Mouse (Mus musculus) neutrophil, adult 5-6 weeks (primary cell): Measurements from ENCODE around the gene Ddb2. TPM values are rescaled to one million over a fixed set of nuclear protein-coding genes. Genes with fewer than 3 reads are reported as not detected.
A peak's percentile ranks its signal among the peaks of the same experiment; 100 is the strongest.

Source experiments
- ATAC-seq: fragments of 151-379, 151-347 bp; 2 replicates; pipeline ENCODE4 v1.8.0; 2017; ENCODE audit warnings: mild to moderate bottlenecking, moderate TSS enrichment; ENCODE audit not compliant: insufficient number of reproducible peaks, poor library complexity, low FRiP score, severe bottlenecking; ENCODE audit errors: extremely low read depth
- total RNA-seq: library from RNA; stranded (forward); fragments of 200-1000 nt; gene quantifications from 2 replicates; pipeline ENCODE4 v1.2.3, GENCODE M21; 2017

The Ddb2 gene
- total RNA-seq, 1 experiment from 2014 or later, result 42.1 TPM

DNA sequence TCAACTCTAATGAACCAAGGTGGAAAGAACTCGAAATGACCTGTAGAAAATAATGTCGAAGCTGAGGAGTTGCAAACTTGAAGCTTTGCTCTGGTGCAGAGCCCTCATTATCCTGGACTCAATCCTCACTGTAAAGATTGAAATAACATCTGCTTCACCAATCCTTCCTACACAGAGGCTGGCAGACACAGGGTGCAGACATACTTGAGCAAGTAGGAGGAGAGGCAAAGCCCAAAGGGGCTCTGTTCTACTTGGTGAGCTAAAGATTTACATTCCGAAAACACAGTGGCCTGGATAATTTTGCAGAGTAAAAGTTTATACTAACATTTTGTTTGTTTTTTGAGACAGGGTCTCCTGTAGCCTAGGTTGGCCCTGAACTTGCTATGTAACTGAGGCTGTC, 37.9 kb downstream of the Ddb2 start:
- ATAC-seq, result no peak

DNA sequence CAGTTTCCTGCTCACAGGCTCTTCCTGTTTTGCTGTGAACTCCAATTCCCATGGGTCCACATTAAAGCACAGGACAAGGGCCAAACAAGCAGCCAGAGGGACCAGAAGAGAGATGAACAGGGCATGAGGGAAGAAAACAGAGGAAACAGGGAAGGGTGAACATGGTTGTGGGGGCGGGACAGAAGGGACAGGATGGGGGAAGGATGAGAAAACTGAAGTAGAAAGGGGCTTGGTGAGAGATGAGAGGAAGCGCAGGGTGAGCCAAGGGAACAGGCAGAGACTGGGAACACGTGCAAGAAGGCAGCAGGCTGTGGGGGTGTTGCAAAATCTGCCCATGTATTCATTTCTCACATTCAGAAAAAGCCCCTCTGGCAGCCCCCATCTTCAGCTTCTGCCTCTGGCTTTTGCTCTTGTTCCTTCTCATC, 40.2 kb downstream of the Ddb2 start:
- ATAC-seq, result no peak

DNA sequence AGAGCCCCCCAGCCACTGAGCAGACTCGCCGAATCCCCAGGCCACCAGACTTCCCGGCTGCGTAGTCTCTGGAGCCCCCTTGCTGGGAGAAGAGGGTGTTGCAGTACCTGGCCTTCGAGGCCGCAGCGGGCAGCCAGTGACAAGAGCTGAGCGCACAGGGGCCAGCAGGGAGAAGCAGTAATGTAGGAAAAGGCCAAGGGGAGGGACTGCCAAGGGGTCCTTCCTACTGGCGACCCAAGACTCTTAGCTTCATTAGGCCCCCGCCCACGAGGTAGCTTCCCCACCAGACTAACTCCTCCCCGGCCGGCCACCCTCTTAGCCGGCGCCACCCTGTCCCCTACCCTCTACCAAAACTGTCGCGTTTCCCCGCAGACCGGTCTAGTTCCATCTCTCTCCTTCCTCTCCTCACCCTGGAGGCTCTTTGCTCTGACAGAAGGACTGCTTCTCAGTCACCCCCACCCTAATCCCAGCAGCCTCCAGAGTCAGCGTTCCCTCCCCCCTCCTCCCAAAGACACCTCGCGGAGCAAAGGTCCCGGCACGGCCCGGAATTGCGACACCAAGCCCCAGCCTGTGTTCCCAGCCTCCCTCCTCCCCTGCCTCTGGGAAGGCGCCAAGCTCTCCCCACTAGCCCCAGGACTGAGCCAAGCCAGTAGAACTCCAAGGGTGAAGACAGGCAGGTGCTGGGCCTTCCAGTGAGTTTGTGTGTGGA, 42.0 kb downstream of the Ddb2 start:
- peak; percentile 83 for ATAC-seq

DNA sequence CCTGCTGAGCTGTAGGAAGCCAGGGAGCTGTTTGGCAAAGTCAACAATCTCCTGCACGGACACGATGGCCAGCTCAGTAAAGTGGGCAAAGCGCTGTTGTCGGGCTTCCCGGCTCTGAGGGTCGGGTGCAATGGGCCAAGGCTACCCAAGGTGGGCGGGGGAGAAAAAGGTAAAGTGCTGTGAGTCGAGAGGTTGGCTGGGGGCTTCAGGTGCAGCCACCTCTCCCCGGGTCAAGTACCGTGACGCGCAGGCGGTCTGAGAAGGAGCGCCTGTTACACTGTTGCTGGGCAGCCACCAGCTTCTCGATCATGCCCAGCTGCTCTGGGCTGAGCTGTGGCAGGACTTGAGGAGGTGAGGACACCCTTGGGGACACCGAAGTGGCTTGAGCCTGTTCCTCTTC, 46.3 kb downstream of the Ddb2 start:
- no peak for ATAC-seq

DNA sequence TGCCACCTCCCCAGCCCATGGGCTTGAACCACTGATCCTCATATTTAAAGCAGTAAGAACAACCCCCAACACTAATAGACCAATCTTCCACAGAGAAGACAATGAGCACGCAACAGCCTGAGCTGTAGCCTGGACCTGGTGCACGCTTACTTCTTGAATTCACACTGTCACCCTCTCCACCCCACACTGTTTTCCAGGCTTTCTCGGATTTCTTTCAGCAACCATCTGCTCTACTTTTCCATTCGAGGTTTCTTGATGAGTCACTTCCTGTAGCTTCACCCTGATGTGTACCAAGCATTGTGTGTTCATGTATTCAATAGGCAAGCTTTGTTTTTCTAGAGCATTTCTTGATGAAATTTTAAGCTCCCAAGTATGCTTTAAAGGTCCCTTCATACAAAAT, 49.4 kb downstream of the Ddb2 start:
- no peak for ATAC-seq

DNA sequence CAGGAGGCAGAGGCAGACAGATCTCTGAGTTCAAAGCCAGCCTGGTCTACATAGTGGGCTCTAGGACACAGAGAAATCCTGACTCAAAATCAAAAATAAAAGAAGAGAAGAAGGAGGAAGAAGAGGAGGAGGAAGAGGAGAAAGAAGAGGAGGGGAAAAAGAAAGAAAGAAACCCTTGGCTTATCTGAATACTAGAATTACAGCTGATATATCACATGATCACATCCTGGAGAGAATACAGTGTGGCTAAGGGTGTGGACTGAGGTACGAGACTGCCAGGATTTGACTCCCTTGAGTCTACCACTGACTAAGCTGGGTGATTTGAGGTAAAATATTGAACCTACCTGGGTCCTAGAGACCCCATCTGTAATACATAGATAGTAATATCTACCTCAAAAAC, 50.6 kb downstream of the Ddb2 start:
- no peak for ATAC-seq

DNA sequence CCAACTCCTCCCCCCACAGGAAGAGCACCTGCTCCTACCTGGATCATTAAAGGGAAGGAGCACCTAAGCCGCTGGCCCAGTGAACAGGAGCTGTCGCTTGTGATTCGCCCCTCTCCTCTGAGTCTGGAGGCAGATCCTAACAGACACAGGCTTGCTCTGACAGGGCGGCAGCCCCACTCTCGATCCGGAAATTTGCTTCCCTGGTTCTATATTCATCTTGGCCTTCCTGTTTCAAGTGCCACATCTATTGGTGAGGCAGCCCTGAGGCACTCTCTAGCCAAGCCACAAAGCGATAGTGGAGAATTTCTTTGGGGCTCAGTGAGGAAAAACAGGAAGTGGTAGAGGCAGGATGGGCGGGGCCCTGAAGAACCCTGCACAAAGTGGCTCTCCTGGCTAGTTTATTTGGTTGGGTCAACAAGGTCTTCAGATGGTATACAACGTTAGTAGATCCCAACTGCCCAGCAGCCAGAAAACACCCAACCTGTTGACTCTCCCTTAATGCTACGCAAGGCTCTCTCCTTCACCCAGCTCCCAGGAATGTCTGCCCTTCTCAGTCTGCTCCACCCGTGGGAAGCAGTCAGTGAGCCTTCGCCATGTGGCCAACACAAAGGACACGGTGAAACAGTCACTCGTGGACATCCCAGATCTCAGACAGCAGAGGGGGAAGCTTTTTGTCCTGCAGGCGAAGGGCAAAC, 52.9 kb downstream of the Ddb2 start, which contains the start of gene Madd:
Gene Madd, minus strand, starts transcription at position 127 of the 695 bp plus-strand sequence.
- ATAC-seq, result peak; percentile 62

DNA sequence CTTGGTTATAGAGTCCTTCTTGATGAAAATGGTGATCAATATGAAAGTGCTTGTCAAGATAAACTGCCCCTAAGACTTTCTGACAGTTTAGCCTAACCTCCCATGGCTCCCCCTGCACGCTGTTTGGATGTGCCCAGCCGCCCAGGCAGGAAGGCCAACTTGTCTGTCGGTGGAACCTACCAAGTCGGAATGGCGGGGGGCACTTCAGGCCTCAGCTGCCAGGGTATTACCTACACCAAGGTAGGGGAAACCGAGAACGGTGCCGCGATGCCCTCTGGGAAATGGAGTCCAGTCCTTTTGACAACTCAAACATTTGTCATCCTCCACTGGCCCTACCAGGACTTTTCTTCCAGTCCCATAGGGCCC, 53.7 kb downstream of the Ddb2 start:
- peak; percentile 90 for ATAC-seq

DNA sequence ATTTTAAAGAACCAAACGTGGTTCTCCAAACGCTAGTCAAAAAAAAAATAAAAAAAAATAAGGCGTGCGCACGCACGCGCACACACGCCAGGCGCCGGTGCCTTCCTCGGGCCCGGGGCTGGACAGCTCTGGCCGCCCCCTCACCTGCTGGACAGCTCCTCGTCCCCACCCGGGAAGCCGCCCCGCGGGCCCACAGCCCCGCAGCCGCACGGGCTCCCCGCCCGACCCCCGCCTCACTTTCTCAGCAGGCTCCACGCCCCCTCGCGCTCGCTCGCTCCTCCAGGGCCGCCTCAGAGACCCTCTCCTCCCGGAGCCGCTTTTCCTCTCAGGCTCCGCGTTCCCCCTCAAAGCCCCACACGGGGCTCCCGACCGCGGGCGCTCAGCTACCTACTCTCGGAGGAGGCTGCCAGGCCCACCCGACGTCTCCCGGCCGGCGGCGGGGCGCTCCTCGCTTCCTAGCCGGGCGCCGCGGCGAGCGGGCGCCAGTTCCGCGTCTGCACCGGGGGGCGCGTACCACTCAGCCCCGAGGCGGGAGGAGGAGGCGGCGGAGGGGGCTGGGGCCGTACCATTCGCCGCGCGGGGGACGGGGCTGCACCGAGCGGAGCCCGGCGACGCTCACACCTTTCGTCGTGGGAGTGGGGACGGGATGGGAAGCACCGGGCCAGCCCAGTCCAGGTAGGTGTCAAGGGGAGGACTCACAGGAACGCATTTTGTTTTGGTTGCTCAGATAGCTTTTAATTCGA, 54.2 kb downstream of the Ddb2 start:
- ATAC-seq, result peak; percentile 38

DNA sequence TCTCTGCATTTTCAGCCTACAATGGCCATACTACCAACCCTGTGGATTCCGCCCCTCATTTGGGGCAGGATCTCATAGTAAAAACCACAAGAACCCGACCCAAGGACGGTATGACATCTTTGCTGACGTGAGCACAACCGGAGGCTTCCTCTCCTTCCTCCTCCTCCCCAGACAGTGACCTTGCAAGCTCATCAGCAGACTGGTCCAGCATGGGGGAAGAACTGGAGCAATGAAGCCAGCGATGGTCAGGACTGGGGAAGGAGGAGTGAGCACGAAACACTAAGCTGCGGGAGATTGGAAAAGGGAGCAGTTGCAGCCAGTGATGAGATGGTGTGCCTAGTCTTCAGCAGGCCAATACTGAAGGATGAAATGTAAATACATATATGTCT, 54.8 kb downstream of the Ddb2 start:
- ATAC-seq, result no peak; the same call in 1 of the 2 replicates

DNA sequence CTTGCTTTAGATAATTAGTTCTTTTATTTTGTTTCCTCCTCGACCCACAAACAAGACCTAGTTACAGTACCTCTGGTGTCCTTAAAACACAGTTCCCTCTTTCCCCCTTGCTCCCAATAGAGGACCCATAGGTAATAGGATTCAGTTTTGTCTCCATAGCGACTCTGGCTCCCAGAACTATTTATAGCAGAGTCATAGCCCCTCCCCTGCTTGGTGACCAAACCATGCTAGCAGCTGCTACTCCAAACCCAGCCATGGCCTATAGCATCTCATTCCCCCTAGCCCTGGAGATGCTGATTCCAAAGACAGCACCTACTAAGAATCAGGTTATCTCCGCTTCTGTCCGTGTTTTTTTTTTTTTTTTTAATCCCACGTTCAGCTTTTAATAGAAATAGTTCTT, 56.1 kb downstream of the Ddb2 start:
- ATAC-seq, result no peak

DNA sequence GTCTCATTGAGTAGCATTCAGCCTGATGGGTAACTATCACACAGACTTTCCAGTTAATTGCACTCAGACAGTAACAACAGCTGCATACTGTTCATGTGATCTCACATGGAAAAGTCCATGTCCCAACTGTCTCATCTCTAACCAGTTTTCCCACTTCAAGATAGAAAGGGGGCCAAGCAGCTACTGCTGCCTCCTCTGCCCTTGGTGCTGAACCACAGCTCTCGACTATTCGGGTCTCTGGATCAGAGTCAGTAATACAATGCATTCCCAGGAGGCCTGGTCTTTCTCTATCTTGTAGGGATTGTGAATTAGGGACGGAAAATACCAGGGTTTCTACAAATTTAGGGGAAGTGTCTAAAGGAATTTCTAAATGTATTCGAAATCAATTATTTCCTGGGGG, 57.0 kb downstream of the Ddb2 start:
- no peak for ATAC-seq

DNA sequence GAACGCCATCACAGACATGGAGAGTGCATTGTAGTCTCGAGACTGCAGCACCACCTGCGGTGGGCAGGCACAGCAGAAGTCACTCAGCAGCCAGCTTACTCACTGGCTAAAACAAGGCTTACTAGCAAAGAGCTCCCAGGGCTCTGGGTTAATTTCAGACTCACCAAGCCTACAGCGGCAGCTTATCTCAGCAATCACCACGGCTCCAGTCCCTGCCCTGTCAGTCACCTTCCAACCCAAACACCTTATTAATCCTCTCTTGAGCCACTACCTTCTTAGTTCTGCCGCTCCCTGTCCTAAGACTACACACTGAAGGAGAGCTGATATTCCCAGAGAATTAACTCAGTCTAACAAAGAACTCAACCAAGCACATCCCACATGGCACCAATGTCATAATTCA, 60.5 kb downstream of the Ddb2 start:
- ATAC-seq, result no peak

DNA sequence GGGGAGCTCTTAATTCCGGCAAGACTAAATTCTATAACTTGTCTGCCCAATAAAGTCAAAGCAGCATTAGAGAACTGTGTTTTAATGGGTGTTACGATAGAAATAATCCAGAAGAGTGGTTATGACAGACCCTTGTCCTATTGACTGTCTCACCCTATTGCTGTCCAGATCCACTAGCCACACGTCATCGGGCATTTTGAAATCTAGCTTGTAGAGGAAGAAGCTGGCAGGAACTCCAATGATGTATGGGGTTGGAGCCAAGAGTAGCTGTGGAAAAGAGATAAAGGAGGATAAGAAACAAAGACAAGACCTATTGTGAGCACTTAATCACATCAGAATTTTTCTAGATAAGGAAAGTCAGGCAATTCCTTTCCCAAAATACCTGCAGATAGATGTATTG, 61.3 kb downstream of the Ddb2 start:
- no peak for ATAC-seq

DNA sequence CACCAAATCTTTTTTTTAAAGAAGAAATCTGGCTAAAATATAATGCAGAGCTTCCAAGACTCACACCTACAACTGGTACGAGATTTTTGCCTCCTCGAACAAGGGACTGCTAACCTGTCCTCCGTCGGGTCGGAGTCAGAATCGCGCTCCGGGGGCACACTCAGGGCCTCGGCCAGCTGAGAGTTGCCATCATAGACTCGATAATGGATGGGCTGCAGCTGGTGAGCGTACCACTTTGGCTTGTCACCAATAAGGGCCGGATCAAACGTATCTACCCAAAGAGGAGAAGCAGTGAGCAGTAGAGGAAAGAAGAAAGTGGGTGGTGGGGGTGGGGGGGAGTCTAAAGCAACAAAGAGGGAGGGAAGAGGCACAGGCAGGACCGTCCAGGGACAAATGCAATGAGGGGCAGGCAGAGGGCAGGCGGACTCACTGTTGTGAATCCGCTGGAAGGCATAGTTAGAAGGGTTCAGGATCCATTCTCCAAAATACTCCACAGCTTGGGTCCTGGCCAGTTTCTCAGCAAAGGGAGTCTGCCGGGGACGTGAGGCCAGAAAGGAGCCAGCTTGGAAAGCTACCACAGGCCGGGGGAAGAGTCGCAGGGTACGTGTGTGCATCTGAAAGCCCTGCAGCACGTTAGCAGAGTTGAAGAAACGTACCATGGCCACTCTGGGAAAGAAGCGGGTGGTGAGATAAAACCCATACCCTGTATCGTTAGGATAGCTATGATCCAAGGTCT, 67.0 kb downstream of the Ddb2 start:
- ATAC-seq, result no peak

DNA sequence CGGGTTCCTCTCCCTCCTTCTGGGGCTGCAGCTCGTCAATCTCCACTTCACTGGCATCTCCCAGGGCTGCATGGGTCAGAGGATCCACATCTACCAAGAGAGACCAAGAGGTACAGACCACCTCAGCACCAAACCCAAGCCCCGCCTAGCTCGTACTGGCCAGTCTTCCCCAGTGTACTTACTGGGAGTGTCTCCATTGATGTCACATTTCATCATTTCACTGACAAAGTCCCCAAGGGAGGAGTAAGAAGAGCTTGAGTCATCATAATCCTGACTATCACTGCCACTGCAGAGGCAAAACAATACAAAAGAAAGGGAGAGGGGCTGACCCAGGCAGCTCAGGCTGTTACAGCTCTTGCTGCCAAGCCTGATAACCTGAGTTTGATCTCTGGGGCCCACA, 69.2 kb downstream of the Ddb2 start:
- ATAC-seq, result no peak

DNA sequence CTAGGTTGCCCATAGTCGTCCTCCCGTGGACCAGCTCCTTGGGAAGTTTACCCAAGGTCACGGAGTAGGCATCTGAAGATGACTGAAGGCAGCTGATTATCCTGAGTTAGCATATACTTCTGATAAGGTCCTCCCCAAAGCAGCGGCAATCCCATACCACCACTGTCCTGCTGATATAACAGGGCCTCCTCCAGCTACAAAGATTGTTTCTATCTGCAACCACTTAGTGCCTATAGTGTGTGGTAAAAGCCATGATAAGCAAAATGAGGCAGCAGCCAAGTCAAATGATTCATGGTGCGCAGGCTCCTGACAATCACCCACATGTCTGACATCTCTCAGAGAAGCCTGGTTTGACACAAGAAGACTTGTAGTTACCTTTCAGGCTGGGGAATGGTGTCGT, 71.8 kb downstream of the Ddb2 start:
- ATAC-seq, result no peak

DNA sequence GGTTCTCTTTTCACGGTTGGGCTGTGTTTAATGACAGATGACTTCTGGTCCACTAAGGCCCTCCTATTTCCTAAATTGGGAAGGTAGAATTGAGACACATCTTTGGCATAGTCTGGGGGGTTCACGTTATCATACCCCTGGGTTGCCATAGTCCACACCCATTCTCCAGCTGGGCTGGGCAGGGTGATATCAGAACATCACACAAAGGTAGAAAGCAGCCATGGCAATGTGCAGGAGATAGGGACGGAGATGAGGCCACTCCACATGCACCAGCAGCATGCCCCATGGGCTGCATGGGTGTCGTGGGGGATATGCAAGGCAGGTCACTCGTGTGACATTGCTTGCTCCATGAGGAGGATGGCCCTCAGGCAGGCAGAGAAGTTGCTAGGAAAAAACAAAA, 73.2 kb downstream of the Ddb2 start:
- no peak for ATAC-seq

DNA sequence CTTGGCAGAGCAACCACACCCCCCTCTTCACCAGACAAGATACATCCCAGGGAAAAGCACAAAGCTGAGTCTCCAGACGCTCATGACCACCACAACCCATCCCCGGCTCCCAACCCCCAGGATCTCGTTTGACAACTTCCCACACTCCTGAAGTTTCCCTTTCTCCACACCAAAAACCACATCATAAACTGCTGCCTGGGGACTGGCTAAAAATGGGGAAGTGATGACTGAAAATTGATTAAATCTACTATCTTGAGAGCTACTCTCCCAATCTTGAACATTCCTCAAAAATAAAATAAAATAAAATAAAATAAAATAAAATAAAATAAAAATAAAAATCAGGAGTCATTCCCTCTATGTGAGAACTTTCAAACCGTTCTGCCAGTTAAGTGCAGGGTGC, 73.8 kb downstream of the Ddb2 start:
- ATAC-seq, result no peak
